Mouse (Mus musculus) hindbrain, embryonic 13.5 days (tissue): ENCODE measurements around the gene Tmem30b. TPM values are rescaled to one million over a fixed set of nuclear protein-coding genes. Genes with fewer than 3 reads are reported as not detected.
A peak's percentile ranks its signal among the peaks of the same experiment; 100 is the strongest.
"Not testable (repeated sequence)": the region's sequence is repeated elsewhere in the genome, so short reads cannot be mapped to it uniquely, and the experiment has no call there.

Source experiments
- ATAC-seq: fragments of 200-750 bp; cut with Nextera tagmentation; 2 replicates; pipeline ENCODE4 v1.8.0; 2017; ENCODE audit warnings: moderate TSS enrichment; ENCODE audit not compliant: low FRiP score
- H3K27ac ChIP-seq: fragments of 300-500 bp; sonication (generic); 2 replicates; pipeline ENCODE4 v1.5.1; 2015; ENCODE audit warnings: inconsistent platforms, mild to moderate bottlenecking, moderate library complexity
- H3K27me3 ChIP-seq: fragments of 300-500 bp; sonication (generic); 2 replicates; pipeline ENCODE4 v1.6.1; 2015; ENCODE audit warnings: mild to moderate bottlenecking, inconsistent platforms
- H3K36me3 ChIP-seq: fragments of 300-500 bp; sonication (generic); 2 replicates; pipeline ENCODE4 v1.6.1; 2015; ENCODE audit warnings: mild to moderate bottlenecking, inconsistent platforms
- H3K4me1 ChIP-seq: fragments of 300-500 bp; sonication (generic); replicated peaks from 2 replicates; pipeline ENCODE4 v1.6.1; 2015; ENCODE audit warnings: inconsistent platforms
- H3K4me2 ChIP-seq: fragments of 300-500 bp; sonication (generic); 2 replicates; pipeline ENCODE4 v1.6.1; 2015; ENCODE audit warnings: inconsistent platforms, mild to moderate bottlenecking, moderate library complexity
- H3K4me3 ChIP-seq: fragments of 300-500 bp; sonication (generic); 2 replicates; pipeline ENCODE4 v1.5.1; 2015; ENCODE audit warnings: mild to moderate bottlenecking, inconsistent platforms
- H3K9ac ChIP-seq: fragments of 300-500 bp; sonication (generic); 2 replicates; pipeline ENCODE4 v1.6.1; 2015; ENCODE audit warnings: mild to moderate bottlenecking, inconsistent platforms
- H3K9me3 ChIP-seq: fragments of 300-500 bp; sonication (generic); 2 replicates; pipeline ENCODE4 v1.6.1; 2016; ENCODE audit warnings: inconsistent platforms
- WGBS: fragments of 180-500 bp; shearing (Covaris S2); methylation state at CpG from one replicate; pipeline ENCODE4 v1.1.7; 2015; 5-methylcytosine and 5-hydroxymethylcytosine counted together
- polyA plus RNA-seq: library from polyadenylated mRNA; unstranded; fragments of >200 nt; fragmentation: Nextera tagmentation; extraction: Ambion mirVana; gene quantifications from 2 replicates; pipeline ENCODE4 v1.2.1, GENCODE M21; 2015

Tmem30b gene
- polyA plus RNA-seq, 1 experiment from 2014 or later, result 0.39 TPM

DNA sequence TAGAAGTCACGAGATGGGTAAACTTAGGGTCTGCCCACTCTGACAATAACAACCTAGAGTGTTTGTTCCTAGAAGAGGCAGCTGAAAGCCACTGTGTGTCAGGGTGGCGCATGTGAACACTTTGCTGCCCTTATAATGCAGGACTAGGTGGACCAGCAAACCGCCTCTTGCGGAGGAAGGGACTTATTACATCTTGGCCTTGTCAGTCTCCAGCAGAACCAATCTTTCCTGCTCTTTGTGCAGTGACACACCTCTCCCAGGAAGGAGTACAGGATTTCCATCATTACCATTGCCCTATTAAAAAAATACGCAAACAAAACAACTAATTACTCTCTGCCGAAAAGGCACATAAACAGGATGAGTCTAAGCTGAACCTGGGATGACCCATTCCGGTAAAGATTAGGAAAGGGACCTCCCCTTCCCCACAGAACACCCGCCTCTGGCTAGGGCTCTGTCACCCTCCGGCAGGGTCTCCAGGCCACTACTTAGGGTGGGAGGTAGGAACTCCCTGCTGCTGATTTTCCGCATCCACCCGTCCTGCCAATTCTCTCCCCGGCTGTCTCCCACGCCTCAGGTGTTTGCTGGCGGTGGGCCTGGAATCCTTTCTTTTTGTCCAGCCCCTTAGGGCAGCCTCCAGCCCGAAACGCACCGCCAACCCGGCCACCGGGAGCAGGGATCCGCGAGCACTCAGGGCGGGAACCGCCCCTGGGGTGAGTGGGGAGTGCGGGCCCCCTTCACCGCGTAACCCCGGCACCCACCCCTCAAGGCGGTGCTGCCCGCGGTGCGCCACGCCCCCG lies 37.8 kb upstream of the Tmem30b start:
- H3K9ac ChIP-seq, result peak overlapping the region; percentile 82
- peaks cover 20% of the 10 kb centered on the region for H3K4me1 ChIP-seq
- peak; percentile 49 for ATAC-seq
- H3K27ac ChIP-seq, result peak overlapping the region; percentile 84
- peak overlapping the region; percentile 70 for H3K4me3 ChIP-seq
- no peaks in the 10 kb centered on the region for H3K9me3 ChIP-seq
- WGBS, result 6% methylated on average over 33 of the region's 33 CpGs
- H3K27me3 ChIP-seq, result peaks cover 50% of the 10 kb centered on the region
- H3K36me3 ChIP-seq, result no peaks in the 10 kb centered on the region
- peak overlapping the region; percentile 92 for H3K4me2 ChIP-seq

DNA sequence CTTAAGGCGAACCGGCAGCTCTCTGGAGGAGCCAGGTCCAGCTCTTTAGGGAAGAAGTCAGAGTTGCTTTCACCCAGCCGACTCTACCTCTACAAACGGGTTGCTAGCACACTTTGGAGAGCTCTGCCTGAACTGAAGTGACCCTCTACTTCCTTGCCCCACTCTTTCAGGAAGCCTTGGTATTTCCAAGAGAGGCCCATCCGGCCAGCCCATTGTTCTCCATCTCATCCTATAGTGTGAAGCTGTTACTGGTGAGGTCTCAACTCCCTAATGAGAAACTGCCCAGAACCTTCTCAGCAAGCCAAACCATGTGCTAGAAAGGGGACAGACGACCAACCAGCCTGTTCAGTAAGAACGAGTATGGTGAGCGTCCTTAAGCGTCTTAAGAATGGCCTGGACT lies 37.1 kb upstream of the Tmem30b start:
- H3K9me3 ChIP-seq, result no peaks in the 10 kb centered on the region
- H3K4me2 ChIP-seq, result no peak overlapping the region
- no peak for ATAC-seq
- peaks cover 48% of the 10 kb centered on the region for H3K27me3 ChIP-seq
- H3K9ac ChIP-seq, result no peak overlapping the region
- H3K36me3 ChIP-seq, result no peaks in the 10 kb centered on the region
- no peak overlapping the region for H3K4me3 ChIP-seq
- WGBS, result 74% methylated on average over 9 of the region's 9 CpGs
- H3K4me1 ChIP-seq, result peaks cover 20% of the 10 kb centered on the region
- H3K27ac ChIP-seq, result no peak overlapping the region

DNA sequence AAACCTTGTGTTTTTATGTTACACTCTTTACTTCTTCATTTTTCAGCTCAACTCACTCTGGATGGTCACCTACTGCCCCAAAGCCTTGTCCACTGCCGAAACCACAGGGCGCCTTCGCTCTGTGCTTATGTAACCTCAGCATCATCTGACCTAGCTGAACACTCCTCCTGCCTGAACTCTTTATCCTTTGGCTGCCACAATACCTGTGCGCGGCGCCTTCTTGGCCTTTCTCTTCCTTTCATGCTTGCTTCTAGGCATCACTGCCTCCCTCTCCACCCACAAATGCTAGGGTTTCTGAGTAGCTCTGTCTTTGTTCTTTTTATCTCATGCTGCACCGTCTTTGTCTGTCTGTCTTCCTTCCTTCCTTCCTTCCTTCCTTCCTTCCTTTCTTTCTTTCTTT lies 34.6 kb upstream of the Tmem30b start:
- Histone ChIP-seq H3K4me1 (peaks cover 15% of the 10 kb centered on the region), H3K4me3 (no peak overlapping the region), H3K27ac (no peak overlapping the region), H3K36me3 (no peaks in the 10 kb centered on the region), H3K9me3 (no peaks in the 10 kb centered on the region), H3K9ac (no peak overlapping the region), H3K4me2 (no peak overlapping the region), H3K27me3 (peaks cover 37% of the 10 kb centered on the region)
- 83% methylated on average over 7 of the region's 7 CpGs for WGBS
- no peak for ATAC-seq

DNA sequence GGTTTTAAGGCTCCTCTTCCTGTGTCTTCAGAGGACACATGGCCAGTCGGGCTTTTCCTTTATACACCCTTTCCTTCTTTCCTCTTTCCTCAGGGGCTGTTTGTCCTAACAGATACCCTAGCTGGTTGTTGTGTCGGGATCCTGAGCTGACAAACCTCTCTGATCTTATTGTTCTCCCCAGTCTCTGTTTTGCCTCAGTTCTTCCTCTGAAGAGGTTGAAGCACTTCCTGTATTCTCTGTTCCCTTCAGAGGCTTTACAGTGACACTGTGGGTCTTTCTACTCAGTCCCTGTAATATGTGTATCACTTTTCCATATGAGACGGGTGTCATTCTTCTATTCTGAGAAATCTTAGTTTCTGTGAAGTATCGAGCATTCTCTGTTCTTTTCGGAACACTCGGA lies 31.9 kb upstream of the Tmem30b start:
- H3K9ac ChIP-seq, result no peak overlapping the region
- peaks cover 15% of the 10 kb centered on the region for H3K27me3 ChIP-seq
- no peak overlapping the region for H3K27ac ChIP-seq
- H3K4me1 ChIP-seq, result no peaks in the 10 kb centered on the region
- no peak overlapping the region for H3K4me3 ChIP-seq
- H3K4me2 ChIP-seq, result no peak overlapping the region
- no peaks in the 10 kb centered on the region for H3K36me3 ChIP-seq
- no peaks in the 10 kb centered on the region for H3K9me3 ChIP-seq
- WGBS, result 79% methylated on average over 6 of the region's 6 CpGs
- ATAC-seq, result no peak

DNA sequence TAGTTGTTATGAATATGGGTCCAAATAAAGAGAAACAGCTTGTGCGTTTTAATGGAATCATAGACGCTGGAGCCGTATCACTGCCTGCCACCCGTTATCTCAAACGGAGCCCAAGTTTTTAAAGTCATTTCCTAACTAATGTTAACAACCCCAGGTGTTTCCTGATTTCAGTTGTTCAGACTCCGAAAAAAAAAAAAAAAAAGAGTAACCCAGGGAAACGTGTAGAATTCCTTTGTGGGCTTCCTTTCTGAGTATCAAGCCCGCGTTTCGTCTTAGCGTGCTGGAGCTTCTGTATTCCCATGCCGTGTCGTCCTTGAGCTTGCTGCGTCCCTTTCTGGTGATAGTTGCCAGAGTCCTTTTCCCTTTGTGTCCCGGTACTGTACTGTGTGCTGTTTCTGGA lies 28.4 kb upstream of the Tmem30b start:
- WGBS, result 84% methylated on average over 15 of the region's 15 CpGs

DNA sequence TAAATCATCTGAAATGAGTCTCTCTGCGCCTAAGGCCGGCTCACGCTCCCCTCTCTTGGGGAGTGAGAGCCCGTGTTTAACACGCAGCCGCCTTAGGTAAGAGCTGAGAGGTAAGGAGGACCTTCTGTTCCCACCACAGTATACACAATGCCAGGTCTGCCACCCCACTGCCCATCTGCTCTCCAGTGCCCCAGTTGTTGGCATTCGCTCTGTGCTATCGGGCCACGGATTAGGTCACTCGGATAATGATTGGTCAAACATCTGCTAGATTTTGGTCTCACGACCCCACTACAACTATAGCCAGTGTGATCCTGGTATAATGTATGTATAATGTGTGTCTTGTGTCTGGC lies 19.4 kb upstream of the Tmem30b start:
- Histone ChIP-seq H3K4me2 (peak overlapping the region; percentile 57), H3K9ac (peak overlapping the region; percentile 61), H3K27me3 (peaks cover 9% of the 10 kb centered on the region), H3K36me3 (no peaks in the 10 kb centered on the region), H3K9me3 (no peaks in the 10 kb centered on the region), H3K27ac (no peak overlapping the region), H3K4me3 (peak overlapping the region; percentile 34), H3K4me1 (no peaks in the 10 kb centered on the region; the same call in 1 of the 2 replicates)
- WGBS, result 68% methylated on average over 11 of the region's 11 CpGs
- peak; percentile 54; the same call in 1 of the 2 replicates for ATAC-seq

More for the DNA sequence above, 28.4 kb upstream of the Tmem30b start:
- Histone ChIP-seq H3K4me2 (no peak overlapping the region), H3K4me1 (no peaks in the 10 kb centered on the region), H3K27ac (no peak overlapping the region), H3K4me3 (no peak overlapping the region), H3K36me3 (no peaks in the 10 kb centered on the region), H3K9ac (no peak overlapping the region), H3K9me3 (no peaks in the 10 kb centered on the region), H3K27me3 (0 out of 2 replicates have a peak, but pooled peaks cover 3% of the 10 kb centered on the region)
- no peak for ATAC-seq

DNA sequence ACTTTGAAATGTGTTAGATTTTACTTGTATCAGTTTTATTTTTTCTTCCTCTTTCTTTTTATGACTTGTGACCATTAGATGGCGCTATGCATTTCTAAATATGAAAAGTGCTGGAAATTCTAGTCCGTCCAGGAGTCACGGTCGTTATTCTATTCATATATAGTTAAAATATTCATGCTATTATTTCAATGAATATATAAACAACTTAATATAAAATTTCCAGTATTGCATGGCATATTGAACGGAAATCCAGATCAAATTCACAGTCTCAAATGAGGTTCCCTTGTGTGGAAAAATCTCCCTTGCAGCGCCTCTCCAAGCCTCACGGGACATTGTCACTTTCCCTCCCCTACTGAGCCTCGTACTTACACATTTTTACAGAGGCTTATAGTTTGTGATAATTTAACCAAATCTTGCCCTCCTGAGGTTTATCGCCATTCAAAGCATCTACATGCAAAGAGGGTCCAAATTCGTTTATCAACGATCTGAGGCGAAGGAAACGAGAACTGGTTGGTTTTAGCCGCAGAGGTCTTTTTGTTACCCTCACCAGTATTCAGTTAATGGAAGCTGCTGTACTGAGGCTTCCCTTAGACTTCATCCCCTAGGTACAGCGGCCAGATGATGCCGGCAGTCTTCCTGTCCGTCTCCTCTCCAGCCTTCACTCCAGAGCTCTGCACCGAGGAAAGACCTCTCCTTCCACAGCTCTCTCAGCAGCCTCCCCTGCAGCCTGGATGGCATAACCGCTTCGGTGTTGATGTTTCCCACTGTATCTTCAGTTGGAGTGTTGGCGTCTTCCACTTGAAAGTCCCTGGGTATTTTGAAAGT lies 18.8 kb upstream of the Tmem30b start:
- H3K4me2 ChIP-seq, result peak overlapping the region; percentile 57
- 21% methylated on average over 21 of the region's 21 CpGs for WGBS
- H3K27ac ChIP-seq, result no peak overlapping the region
- H3K27me3 ChIP-seq, result peaks cover 9% of the 10 kb centered on the region
- H3K9ac ChIP-seq, result peak overlapping the region; percentile 61
- peak; percentile 49; the same call in 1 of the 2 replicates for ATAC-seq
- no peaks in the 10 kb centered on the region; the same call in 1 of the 2 replicates for H3K4me1 ChIP-seq
- H3K36me3 ChIP-seq, result no peaks in the 10 kb centered on the region
- H3K4me3 ChIP-seq, result peak overlapping the region; percentile 34
- no peaks in the 10 kb centered on the region for H3K9me3 ChIP-seq

DNA sequence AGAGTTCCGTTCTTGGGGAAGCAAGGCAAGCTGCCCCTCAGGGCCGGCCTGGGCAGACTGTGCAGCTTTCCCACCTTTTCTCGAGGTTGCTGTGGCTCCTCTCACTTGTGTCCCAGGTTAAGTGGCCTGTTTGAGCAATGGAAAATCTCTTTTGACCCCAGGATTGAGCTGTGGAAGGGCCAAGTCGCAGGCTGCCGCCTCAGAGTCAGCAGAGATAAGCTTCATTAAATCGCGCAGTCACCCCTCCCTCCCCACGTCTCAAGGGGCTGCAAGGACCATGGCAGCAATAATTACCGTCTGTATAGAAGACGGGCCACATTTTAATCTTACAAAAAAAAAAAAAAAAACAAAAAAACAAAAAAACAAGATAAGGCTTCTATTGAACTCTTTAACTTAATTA lies 18.0 kb upstream of the Tmem30b start:
- Histone ChIP-seq H3K4me1 (no peaks in the 10 kb centered on the region; the same call in 1 of the 2 replicates), H3K36me3 (no peaks in the 10 kb centered on the region), H3K9me3 (no peaks in the 10 kb centered on the region), H3K27ac (no peak overlapping the region), H3K4me3 (no peak overlapping the region), H3K9ac (no peak overlapping the region), H3K27me3 (peaks cover 9% of the 10 kb centered on the region), H3K4me2 (no peak overlapping the region)
- WGBS, result 32% methylated on average over 10 of the region's 10 CpGs
- no peak for ATAC-seq

DNA sequence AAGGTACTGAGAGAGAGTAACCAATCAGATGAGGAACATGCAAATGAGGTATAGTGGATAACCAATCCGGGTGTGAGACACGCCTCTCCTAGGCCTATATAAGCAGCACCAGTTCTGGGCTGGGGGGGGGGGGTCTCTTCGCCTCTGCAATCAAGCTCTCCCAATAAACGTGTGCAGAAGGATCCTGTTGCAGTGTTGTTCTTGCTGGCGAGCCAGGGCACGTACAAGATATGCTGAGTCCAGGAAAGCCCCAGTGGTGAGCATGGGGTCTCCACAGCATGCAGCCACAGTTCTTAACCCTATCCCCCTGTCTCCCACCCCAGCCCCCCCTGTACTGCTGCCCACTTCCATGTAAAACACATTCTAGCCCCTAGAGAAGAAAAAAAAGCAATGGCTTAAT lies 16.9 kb upstream of the Tmem30b start:
- H3K36me3 ChIP-seq, H3K9ac ChIP-seq, H3K4me2 ChIP-seq, H3K9me3 ChIP-seq, H3K27me3 ChIP-seq, ATAC-seq, H3K4me3 ChIP-seq, H3K27ac ChIP-seq, H3K4me1 ChIP-seq: not testable (repeated sequence)
- 84% methylated on average over 6 of the region's 6 CpGs for WGBS

DNA sequence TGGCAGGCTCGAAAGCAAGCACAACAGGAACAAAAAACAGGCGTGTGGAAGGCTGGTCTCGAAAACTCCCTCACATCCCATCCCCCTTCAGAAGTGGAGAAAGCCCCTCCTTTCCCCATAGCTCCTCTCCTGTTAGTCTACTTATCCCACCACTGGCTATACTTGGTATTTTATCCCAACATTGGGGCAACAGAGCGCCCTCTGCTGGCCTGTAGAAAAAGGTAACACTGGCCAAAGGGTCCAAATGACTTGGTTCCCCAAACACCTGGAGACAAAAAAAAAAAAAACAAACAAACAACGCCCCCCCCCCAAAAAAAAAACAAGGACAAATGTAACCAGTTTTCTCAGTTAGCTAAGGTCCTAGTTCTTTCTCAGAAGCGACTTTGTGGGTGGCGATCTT lies 13.9 kb upstream of the Tmem30b start:
- Histone ChIP-seq H3K36me3 (no peaks in the 10 kb centered on the region), H3K4me1 (no peaks in the 10 kb centered on the region; the same call in 1 of the 2 replicates), H3K27me3 (0 out of 2 replicates have a peak, but pooled peaks cover 4% of the 10 kb centered on the region), H3K4me2 (no peak overlapping the region), H3K4me3 (no peak overlapping the region), H3K9ac (no peak overlapping the region), H3K27ac (no peak overlapping the region), H3K9me3 (no peaks in the 10 kb centered on the region)
- 51% methylated on average over 7 of the region's 7 CpGs for WGBS
- ATAC-seq, result no peak

DNA sequence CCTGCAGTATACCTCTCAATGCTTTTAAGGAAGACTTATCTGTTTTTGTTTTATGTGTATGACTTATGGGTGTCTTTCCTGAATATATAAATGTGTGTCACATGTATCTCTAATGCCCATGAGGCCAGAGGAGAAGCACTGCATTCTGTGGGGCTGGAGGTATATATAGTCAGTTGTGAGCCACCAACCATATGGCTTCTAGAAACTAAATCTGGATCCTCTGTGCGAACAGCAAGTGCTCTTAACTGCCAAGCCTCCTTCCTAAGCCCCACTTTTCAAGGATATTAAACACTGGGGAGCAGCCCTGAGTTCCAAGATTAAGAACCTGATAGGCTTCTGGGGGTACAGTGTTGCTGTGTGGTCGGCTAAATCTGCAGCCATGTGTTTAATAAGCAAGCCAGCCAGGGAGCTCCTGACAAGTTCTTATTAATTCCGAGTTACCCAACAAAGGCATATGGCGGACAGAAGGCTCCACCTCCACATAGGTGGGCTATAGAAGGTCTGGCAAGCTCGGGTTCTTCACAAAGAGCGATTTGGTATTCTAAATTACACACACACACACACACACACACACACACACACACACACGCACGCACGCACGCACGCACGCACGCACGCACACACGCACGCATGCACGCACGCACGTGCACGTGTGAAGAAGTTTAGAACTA lies 12.5 kb upstream of the Tmem30b start:
- H3K36me3 ChIP-seq, result no peaks in the 10 kb centered on the region
- H3K27ac ChIP-seq, result no peak overlapping the region
- no peaks in the 10 kb centered on the region for H3K4me1 ChIP-seq
- no peak overlapping the region for H3K9ac ChIP-seq
- 92% methylated on average over 20 of the region's 20 CpGs for WGBS
- no peaks in the 10 kb centered on the region for H3K9me3 ChIP-seq
- H3K27me3 ChIP-seq, result 0 out of 2 replicates have a peak, but pooled peaks cover 4% of the 10 kb centered on the region
- no peak for ATAC-seq
- no peak overlapping the region for H3K4me3 ChIP-seq
- no peak overlapping the region for H3K4me2 ChIP-seq

DNA sequence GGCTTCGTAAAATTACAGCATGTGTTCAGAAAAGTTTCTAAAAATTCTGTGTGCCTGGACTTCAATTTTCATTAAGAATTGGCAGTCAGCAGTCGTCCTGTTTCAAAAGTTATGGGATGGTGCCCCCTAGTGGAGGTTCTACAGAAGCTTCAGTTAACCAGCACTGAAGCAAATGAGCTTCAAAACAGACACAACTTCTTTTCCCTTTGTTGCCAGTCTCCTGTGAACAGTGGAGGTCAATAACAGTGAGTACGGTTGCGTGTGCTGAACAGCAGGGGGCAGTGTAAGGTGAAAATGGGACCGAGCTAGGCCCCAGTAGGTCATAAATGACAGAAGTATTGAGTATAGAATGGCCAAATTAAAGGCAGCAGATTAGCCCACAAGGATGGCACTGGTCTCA lies 8.0 kb upstream of the Tmem30b start:
- 5% methylated on average over 5 of the region's 5 CpGs for WGBS
- Histone ChIP-seq H3K27me3 (peaks cover 39% of the 10 kb centered on the region), H3K4me2 (no peak overlapping the region), H3K27ac (no peak overlapping the region), H3K36me3 (no peaks in the 10 kb centered on the region), H3K4me3 (no peak overlapping the region), H3K9ac (no peak overlapping the region), H3K9me3 (no peaks in the 10 kb centered on the region), H3K4me1 (no peaks in the 10 kb centered on the region)
- ATAC-seq, result peak; percentile 74; the same call in 1 of the 2 replicates
